Mouse (Mus musculus): ENCODE measurements around the gene Clca3b. TPM values are rescaled to one million over a fixed set of nuclear protein-coding genes. Genes with fewer than 3 reads are reported as not detected.
A peak's percentile ranks its signal among the peaks of the same experiment; 100 is the strongest.
"Not testable (repeated sequence)": the region's sequence is repeated elsewhere in the genome, so short reads cannot be mapped to it uniquely, and the experiment has no call there.

Gene Clca3b
- polyA plus RNA-seq, 1 experiment, result 0.51 TPM

DNA sequence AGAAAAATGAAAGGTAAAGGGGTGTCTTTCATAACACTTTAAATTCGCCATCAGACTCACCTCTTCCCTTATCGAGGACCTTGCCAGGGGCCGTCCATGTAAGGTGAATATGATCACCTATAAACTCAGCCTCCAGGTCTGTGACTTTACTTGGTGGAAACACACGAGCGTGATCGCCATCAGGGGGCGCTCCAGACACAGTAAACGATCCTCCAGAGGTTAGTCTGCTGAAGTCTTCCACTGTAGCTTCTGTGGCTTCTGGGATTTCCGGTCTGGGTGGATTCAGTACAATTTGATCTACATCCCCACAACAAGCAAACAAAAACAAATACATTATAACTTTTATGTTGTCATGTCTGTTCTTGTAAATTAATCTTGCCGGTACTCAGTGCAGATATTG, 24.0 kb downstream of the Clca3b start:
- no peaks in the 10 kb centered on the region for H3K27me3 ChIP-seq (ENCODE audit: control insufficient read depth, insufficient read depth, low read length)
- no peak overlapping the region for H3K4me3 ChIP-seq (ENCODE audit: control insufficient read depth, insufficient read depth, low read length)
- no peak overlapping the region for H3K27ac ChIP-seq (ENCODE audit: control insufficient read depth, insufficient read depth, low read length)
- DNase-seq, result peak; percentile 57
- no peaks in the 10 kb centered on the region for H3K4me1 ChIP-seq (replicated peaks; ENCODE audit: control insufficient read depth, insufficient read depth, low read length)
- no peaks in the 10 kb centered on the region for H3K36me3 ChIP-seq (ENCODE audit: control insufficient read depth, insufficient read depth, low read length)
- WGBS, result 18% methylated on average over 10 of the region's 10 CpGs
- TF ChIP-seq CTCF (IDR thresholded peaks at IDR 0.05; ENCODE audit: borderline replicate concordance, control insufficient read depth, extremely low read depth, insufficient read depth, low read length, poor library complexity) (no peak), POLR2A (IDR thresholded peaks at IDR 0.05; ENCODE audit: control insufficient read depth, extremely low read depth, insufficient read depth, low read length, poor library complexity) (no peak)

DNA sequence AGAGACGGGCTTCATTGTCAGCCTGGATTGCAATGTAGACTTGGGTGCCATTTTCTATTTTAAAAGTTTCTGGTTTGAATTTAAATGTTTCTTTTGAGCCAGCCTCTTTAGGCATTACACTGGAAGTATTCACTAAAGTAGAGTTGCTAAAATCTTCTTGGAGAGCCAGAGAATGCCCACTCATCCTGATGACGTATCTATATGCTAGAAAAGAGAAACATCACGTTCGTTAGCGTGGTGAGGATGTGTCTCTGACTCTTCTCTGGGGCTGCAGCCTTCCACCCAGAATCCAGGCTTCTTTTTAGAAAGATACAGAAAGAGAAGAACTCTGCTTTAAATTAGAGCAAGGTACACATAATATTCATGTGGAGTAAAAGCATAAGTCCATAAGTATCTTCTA, 25.8 kb downstream of the Clca3b start:
- Histone ChIP-seq H3K4me1 (replicated peaks; ENCODE audit: control insufficient read depth, insufficient read depth, low read length) (no peaks in the 10 kb centered on the region), H3K4me3 (ENCODE audit: control insufficient read depth, insufficient read depth, low read length) (no peak overlapping the region), H3K36me3 (ENCODE audit: control insufficient read depth, insufficient read depth, low read length) (no peaks in the 10 kb centered on the region), H3K27me3 (ENCODE audit: control insufficient read depth, insufficient read depth, low read length) (no peaks in the 10 kb centered on the region), H3K27ac (ENCODE audit: control insufficient read depth, insufficient read depth, low read length) (no peak overlapping the region)
- 84% methylated on average over 5 of the region's 5 CpGs for WGBS
- TF ChIP-seq CTCF (IDR thresholded peaks at IDR 0.05; ENCODE audit: borderline replicate concordance, control insufficient read depth, extremely low read depth, insufficient read depth, low read length, poor library complexity) (no peak), POLR2A (IDR thresholded peaks at IDR 0.05; ENCODE audit: control insufficient read depth, extremely low read depth, insufficient read depth, low read length, poor library complexity) (no peak)
- DNase-seq, result no peak

DNA sequence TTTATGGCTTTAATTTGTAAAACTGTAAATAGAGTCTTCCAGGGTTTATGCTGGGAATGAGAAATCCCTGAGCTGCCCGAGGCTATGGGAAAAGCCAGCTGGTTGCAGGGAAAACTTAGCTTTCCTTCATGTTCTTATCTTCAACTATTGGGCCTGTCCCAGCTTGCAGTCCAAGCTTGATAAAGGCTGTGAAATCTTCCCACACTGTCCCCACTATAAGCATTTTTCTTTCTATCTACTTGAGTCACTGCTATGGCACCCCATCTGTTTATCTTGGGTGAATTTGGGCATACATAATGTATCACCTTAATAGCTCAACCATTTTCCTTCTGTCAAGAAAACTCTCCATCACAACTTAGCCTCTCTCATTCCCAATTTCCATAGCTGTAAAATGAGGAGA, 28.5 kb downstream of the Clca3b start:
- no peak for TF ChIP-seq POLR2A (IDR thresholded peaks at IDR 0.05; ENCODE audit: control insufficient read depth, extremely low read depth, insufficient read depth, low read length, poor library complexity)
- TF ChIP-seq CTCF (IDR thresholded peaks at IDR 0.05; ENCODE audit: borderline replicate concordance, control insufficient read depth, extremely low read depth, insufficient read depth, low read length, poor library complexity), result no peak
- H3K4me1 ChIP-seq (replicated peaks; ENCODE audit: control insufficient read depth, insufficient read depth, low read length), result no peaks in the 10 kb centered on the region
- H3K36me3 ChIP-seq (ENCODE audit: control insufficient read depth, insufficient read depth, low read length), result no peaks in the 10 kb centered on the region
- no peak for DNase-seq
- no peak overlapping the region for H3K27ac ChIP-seq (ENCODE audit: control insufficient read depth, insufficient read depth, low read length)
- no peaks in the 10 kb centered on the region for H3K27me3 ChIP-seq (ENCODE audit: control insufficient read depth, insufficient read depth, low read length)
- 54% methylated on average over 1 of the region's 1 CpGs for WGBS
- no peak overlapping the region for H3K4me3 ChIP-seq (ENCODE audit: control insufficient read depth, insufficient read depth, low read length)

DNA sequence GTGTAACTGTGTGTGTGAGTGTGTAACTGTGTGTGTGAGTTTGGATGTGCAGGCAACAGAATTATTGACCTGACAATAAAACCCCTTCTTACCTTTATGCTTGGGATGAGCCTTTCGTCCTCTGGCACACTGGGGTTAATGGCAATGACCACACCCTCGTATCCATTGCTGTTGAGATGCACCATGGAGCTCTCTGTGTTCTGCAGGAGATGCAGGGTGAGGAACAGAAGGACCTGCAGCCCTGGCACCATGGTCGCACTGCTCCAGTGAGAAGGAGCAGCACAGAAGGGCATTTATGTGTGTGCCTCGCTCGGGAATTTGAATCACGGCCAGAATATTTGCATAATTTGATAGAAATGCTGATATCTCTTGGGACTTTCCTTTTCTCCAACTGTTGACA, 29.9 kb downstream of the Clca3b start, which contains the start of gene Clca3a2:
Gene Clca3a2, minus strand, starts transcription at position 276 of the 400 bp plus-strand sequence.
- not testable (repeated sequence) for H3K4me1 ChIP-seq (replicated peaks; ENCODE audit: control insufficient read depth, insufficient read depth, low read length); H3K27ac ChIP-seq (ENCODE audit: control insufficient read depth, insufficient read depth, low read length); H3K36me3 ChIP-seq (ENCODE audit: control insufficient read depth, insufficient read depth, low read length); H3K27me3 ChIP-seq (ENCODE audit: control insufficient read depth, insufficient read depth, low read length); DNase-seq; H3K4me3 ChIP-seq (ENCODE audit: control insufficient read depth, insufficient read depth, low read length)
- 94% methylated on average over 6 of the region's 6 CpGs for WGBS

DNA sequence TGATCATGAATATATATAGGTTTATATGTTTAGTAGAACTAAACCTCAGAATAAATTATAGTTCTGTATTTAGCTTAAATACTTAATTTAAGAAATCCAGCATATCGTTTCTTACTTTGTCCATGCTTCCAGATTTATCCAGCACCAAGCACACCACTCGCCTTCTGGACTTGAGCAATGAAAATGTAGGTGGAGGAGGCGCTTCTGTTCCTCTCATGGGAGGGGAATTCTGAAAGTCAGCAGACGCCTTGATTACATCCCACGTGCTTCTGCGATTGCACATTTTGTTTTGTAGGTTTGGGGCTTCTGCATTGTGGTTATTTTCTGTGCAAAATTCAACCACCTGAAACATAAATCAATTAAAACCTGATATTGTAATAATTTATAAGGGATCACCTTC, 35.8 kb downstream of the Clca3b start:
- H3K27me3 ChIP-seq (ENCODE audit: control insufficient read depth, insufficient read depth, low read length); H3K4me3 ChIP-seq (ENCODE audit: control insufficient read depth, insufficient read depth, low read length); H3K4me1 ChIP-seq (replicated peaks; ENCODE audit: control insufficient read depth, insufficient read depth, low read length); DNase-seq; H3K27ac ChIP-seq (ENCODE audit: control insufficient read depth, insufficient read depth, low read length); H3K36me3 ChIP-seq (ENCODE audit: control insufficient read depth, insufficient read depth, low read length): not testable (repeated sequence)
- WGBS, result 91% methylated on average over 6 of the region's 6 CpGs

DNA sequence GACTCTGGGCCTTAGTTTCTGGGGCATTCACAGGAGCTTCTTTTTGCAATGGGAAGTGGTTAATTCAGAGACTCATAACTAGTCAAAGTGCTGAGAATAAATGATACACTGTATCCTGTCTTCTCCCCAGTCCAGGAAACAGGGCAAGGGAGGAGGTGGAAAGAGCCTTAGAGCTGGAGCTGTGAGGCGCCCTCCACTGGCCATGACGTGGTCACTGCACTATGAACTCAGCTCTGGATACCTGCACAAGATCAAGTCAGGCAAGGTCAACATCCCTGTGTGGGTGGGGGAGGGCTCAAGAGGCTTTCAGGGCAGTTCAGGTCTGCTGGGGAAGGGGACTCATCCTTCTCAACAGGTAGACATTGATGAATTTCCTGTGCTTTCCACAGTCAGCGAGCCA, 37.3 kb downstream of the Clca3b start:
- no peaks in the 10 kb centered on the region for H3K27me3 ChIP-seq (ENCODE audit: control insufficient read depth, insufficient read depth, low read length)
- no peak overlapping the region for H3K27ac ChIP-seq (ENCODE audit: control insufficient read depth, insufficient read depth, low read length)
- no peaks in the 10 kb centered on the region for H3K4me1 ChIP-seq (replicated peaks; ENCODE audit: control insufficient read depth, insufficient read depth, low read length)
- 57% methylated on average over 3 of the region's 3 CpGs for WGBS
- TF ChIP-seq POLR2A (IDR thresholded peaks at IDR 0.05; ENCODE audit: control insufficient read depth, extremely low read depth, insufficient read depth, low read length, poor library complexity) (no peak), CTCF (IDR thresholded peaks at IDR 0.05; ENCODE audit: borderline replicate concordance, control insufficient read depth, extremely low read depth, insufficient read depth, low read length, poor library complexity) (no peak)
- no peaks in the 10 kb centered on the region for H3K36me3 ChIP-seq (ENCODE audit: control insufficient read depth, insufficient read depth, low read length)
- no peak overlapping the region for H3K4me3 ChIP-seq (ENCODE audit: control insufficient read depth, insufficient read depth, low read length)
- no peak for DNase-seq

DNA sequence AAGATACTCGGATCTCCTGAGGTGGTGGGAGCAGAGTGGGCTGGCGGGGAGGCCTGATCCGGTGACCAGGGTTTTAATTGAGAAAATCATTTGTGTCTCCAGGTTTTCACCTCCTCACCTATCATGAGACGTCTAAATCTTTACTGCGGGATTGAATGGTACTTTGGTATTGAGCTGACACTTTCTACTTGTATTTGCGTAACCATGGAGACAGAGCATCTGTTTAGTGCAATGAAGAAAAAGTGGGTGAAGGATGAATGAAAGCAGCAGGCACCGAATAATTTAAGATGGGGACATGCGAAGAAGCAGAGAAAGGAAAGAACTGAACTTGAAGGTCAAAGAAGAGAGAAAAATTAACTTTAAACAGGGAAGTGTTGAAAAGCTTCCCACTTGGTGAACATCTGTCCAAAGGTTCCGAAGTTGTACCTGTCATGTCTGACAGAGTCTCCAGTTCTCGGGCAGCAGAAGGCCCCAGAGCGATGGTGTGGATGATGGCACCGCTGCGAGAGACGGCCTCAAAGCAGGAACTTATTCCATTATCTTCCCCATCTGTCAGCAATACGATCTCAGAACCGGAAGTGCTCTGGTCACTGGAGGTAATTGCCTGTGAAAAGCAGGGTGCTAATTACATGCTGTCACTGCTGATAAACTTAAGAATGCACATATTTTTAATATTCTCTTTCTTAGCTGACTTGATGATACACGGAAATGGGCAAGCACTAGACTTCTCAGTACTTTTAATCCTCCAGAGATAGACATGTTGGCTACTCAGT, 40.8 kb downstream of the Clca3b start:
- not testable (repeated sequence) for H3K27me3 ChIP-seq (ENCODE audit: control insufficient read depth, insufficient read depth, low read length); H3K4me1 ChIP-seq (replicated peaks; ENCODE audit: control insufficient read depth, insufficient read depth, low read length); DNase-seq; H3K27ac ChIP-seq (ENCODE audit: control insufficient read depth, insufficient read depth, low read length); H3K36me3 ChIP-seq (ENCODE audit: control insufficient read depth, insufficient read depth, low read length); H3K4me3 ChIP-seq (ENCODE audit: control insufficient read depth, insufficient read depth, low read length)
- 73% methylated on average over 17 of the region's 17 CpGs for WGBS

DNA sequence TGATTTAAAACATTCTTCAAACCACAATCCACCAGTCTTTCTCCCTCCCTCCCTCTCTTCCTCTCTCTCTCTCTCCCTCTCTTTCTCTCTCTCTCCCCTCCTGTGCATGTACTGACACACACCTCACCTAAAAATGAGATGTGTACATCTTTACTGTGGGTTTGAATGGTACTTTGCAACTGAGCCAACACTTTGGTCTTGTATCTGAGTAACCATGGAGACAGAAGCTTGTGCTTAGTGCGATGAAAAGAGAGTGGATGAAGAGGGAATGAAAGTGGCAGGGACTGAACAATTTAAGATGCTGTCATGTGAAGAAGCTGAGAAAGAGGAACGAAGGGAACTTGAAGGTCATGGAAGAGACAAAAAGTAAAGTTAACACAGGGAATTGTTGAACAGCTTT, 42.5 kb downstream of the Clca3b start:
- DNase-seq; H3K27me3 ChIP-seq (ENCODE audit: control insufficient read depth, insufficient read depth, low read length); H3K27ac ChIP-seq (ENCODE audit: control insufficient read depth, insufficient read depth, low read length); H3K36me3 ChIP-seq (ENCODE audit: control insufficient read depth, insufficient read depth, low read length); H3K4me3 ChIP-seq (ENCODE audit: control insufficient read depth, insufficient read depth, low read length); H3K4me1 ChIP-seq (replicated peaks; ENCODE audit: control insufficient read depth, insufficient read depth, low read length): not testable (repeated sequence)
- 64% methylated on average over 2 of the region's 2 CpGs for WGBS

All from thymus, adult 2 months (tissue).